Mouse (Mus musculus) lung, postnatal 0 days (tissue): ENCODE data around the gene Tfap2b.

Experiments
- CTCF ChIP-seq: IDR thresholded peaks from 2 replicates; pipeline ENCODE4 v1.5.1; 2016; ENCODE audit warnings: antibody characterized with exemption, mild to moderate bottlenecking
- EP300 ChIP-seq: IDR thresholded peaks from 2 replicates; pipeline ENCODE4 v1.6.1; 2016; ENCODE audit warnings: antibody characterized with exemption, mild to moderate bottlenecking, control low read depth

DNA sequence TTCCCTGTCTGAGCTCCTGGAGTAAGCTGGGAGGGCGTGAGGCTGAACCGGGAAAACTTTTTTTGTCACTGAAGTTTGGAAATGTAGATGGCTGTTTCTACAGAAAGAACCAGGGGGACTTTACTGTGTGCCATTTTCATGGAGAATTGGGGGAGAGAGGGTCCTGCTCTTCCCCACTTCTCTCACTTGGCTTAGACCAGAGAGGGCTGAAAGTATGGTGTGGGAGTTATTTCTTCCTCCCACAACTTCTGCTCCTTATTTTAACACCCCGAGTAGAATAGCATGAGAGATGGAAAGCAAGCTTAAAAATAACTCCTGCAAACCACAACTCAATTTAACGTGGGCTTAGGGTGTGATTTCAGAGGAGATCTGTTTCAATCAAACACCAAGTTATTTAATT, 4.0 kb downstream of the Tfap2b start:
- TF ChIP-seq EP300 (no peak), CTCF (no peak)
